Mouse (Mus musculus) layer of hippocampus, postnatal 36 days (tissue): ENCODE measurements around the gene Slc6a2. TPM values are rescaled to one million over a fixed set of nuclear protein-coding genes. Genes with fewer than 3 reads are reported as not detected.

ENCODE experiments used
- DNase-seq, 2 experiments: peaks; one replicate each; pipeline ENCODE4 v3.0.0; 2022
- microRNA-seq, 2 experiments: library from miRNA; unstranded; fragments of <30 nt; microRNA quantifications; one replicate each; pipeline ENCODE4 v1.2.0; 2021
- total RNA-seq, 2 experiments: library from RNA; stranded (reverse); gene quantifications; 2 replicates each; pipeline ENCODE4 v1.2.3; 2021

The Slc6a2 gene
- total RNA-seq, 2 experiments from 2014 or later: 0.18 TPM; not detected in 1

DNA sequence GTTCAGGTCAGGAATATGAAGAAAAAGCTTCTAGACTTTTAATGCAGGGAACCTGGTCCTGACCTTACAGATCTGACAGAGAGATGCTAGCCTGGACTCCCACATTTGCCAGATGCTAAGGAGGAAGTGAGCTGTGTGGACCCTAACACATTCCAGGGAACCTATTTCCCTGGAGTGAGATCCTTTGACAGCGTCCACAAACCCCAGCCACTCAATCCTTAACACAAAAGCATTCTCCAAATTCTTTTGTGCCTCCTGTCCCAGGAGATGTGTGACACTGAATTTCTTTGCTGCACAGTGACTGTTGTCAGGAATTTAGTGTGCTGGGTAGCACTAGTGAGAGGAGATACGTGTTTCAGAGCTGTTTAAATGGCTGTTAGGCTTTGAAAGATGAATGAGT, 79.0 kb downstream of the Slc6a2 start:
- DNase-seq: no peak

DNA sequence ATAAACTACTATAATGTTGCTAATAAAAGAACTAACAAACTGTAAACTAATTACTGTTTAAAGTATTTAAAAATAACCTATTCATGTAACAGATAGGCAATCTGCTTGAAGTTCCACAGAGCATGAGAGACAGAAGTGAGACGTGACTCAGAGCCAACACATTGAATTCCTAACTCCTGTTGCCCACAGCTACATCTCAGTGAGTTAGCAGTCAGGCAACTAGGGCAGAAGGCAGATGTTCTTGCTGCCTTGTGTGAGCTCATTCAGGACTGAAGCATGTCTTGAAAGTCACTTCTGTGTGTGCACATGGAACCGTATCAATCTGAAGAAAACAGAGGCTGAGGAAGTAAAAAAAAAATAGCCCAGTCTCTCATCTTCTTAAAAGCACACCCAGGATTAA, 80.4 kb downstream of the Slc6a2 start:
- no peak for DNase-seq

GRCm38 (mm10) chr8:93040776-93041567, 81.1 kb downstream of the Slc6a2 start:
- no peak for DNase-seq

DNA sequence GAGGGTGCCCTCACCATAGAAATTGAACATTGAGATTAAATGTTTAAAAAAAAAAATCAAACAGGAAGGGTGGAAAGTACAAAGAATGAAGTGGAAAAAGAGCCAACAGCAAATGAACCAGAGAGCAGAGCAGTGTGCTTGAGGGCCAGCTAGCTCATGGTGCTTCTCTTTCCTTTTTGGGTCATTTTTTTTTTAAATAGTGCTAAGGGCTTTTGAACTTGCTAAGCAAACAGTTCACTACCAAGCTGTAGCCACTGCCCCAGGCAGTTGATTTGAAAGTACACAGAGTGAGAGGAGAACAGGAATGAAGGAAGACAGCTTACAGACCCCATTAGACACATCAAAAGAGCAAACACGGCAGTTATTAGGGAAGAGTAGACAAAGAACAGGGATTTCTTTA, 83.2 kb downstream of the Slc6a2 start:
- no peak for DNase-seq

DNA sequence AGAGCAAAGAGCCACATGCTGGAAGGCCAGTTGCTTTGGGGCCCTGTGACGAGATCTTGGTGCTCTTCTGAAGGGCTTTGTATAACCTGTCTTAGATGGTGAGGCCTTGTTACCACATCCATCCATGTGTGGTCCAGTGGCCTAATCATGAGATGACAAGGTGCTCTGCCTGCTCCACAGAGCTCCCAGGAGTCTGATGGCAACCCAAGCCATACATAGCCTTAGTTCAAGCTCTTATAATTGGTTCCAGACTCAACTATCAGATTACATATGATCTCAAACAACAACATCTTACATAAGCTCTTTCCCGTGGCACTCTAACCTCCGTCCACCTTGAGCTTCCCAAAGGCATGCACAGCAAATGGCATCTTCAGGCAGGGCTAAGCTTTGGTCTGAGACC, 88.2 kb downstream of the Slc6a2 start, which contains the start of gene Ces1a:
Gene Ces1a (minus strand): TSS at position 101 of the 400 bp plus-strand sequence.
- DNase-seq: no peak

- no peak for DNase-seq
These were observed 88.9 kb downstream of the Slc6a2 start for GRCm38 (mm10) chr8:93048510-93049416.

Small RNA genes within 50 kb of the gene (microRNA-seq; reads per million reads assigned to microRNA genes)
- 0 reads per million in 2 experiments for gene Gm22151

Other genes with a start within 250 kb of the Slc6a2 start
- gene Mmp2, start 132.8 kb upstream of the Slc6a2 start, total RNA-seq: 1 to 10 TPM; 4.1 to 5.5 TPM
- 1 to 10 TPM; 8.8 to 9.5 TPM for gene Lpcat2, start 104.7 kb upstream of the Slc6a2 start, total RNA-seq
- 1 to 10 TPM; 1.2 to 2.3 TPM for gene Capns2, start 58.7 kb upstream of the Slc6a2 start, total RNA-seq
- not detected for gene Ces1a, start 88.1 kb downstream of the Slc6a2 start, total RNA-seq
- not detected for gene Ces1b, start 119.9 kb downstream of the Slc6a2 start, total RNA-seq
- not detected for gene Ces1c, start 171.2 kb downstream of the Slc6a2 start, total RNA-seq
- gene Ces1d, start 237.8 kb downstream of the Slc6a2 start, total RNA-seq: under 1 TPM in 1 of 2 experiments, not detected in 1; 0.47 TPM